Mouse (Mus musculus) CH12.LX (cell line): Measurements from ENCODE around the gene Ppard.

ENCODE experiments used
- BHLHE40 ChIP-seq: IDR thresholded peaks from 2 replicates; pipeline ENCODE4 v1.6.1; 2011; ENCODE audit warnings: mild to moderate bottlenecking, low read depth, low read length, improper control_type of control experiment
- CTCF ChIP-seq, 2 experiments: IDR thresholded peaks in 1 of 2; conservative IDR thresholded peaks in 1 of 2; 2 replicates each; pipeline ENCODE4 v1.5.1; 2011 to 2012; ENCODE audit warnings: low read depth in 2 of 2, low read length in 2 of 2, improper control_type of control experiment in 1 of 2, inconsistent platforms in 1 of 2, mild to moderate bottlenecking in 1 of 2, moderate library complexity in 1 of 2
- HCFC1 ChIP-seq: IDR thresholded peaks from 2 replicates; pipeline ENCODE4 v1.6.1; 2012; ENCODE audit warnings: low read depth, mild to moderate bottlenecking, inconsistent platforms, low read length, improper control_type of control experiment
- KAT2A ChIP-seq: IDR thresholded peaks from 2 replicates; pipeline ENCODE4 v1.6.1; 2012; ENCODE audit warnings: low read length, improper control_type of control experiment, inconsistent platforms; ENCODE audit not compliant: insufficient replicate concordance
- POLR2A ChIP-seq: IDR thresholded peaks from 2 replicates; pipeline ENCODE4 v1.6.1; 2011; ENCODE audit warnings: low read depth, mild to moderate bottlenecking, improper control_type of control experiment, low read length
- RCOR1 ChIP-seq: conservative IDR thresholded peaks from 2 replicates; pipeline ENCODE4 v1.6.1; 2012; ENCODE audit warnings: low read depth, mild to moderate bottlenecking, inconsistent platforms, low read length, improper control_type of control experiment
- SMC3 ChIP-seq: IDR thresholded peaks from 2 replicates; pipeline ENCODE4 v1.6.1; 2011; ENCODE audit warnings: low read depth, low read length, improper control_type of control experiment
- USF1 ChIP-seq: IDR thresholded peaks from 2 replicates; pipeline ENCODE4 v1.6.1; 2014; ENCODE audit warnings: low read depth, mild to moderate bottlenecking, inconsistent platforms, low read length, improper control_type of control experiment
- USF2 ChIP-seq: conservative IDR thresholded peaks from 2 replicates; pipeline ENCODE4 v1.6.1; 2011; ENCODE audit warnings: low read depth, low read length, improper control_type of control experiment

GRCm38 (mm10) chr17:28317725-28318124, 85.2 kb downstream of the Ppard start:
- TF ChIP-seq CTCF (conservative IDR thresholded peaks at IDR 0.05 in 1 of 2, IDR thresholded peaks at IDR 0.05 in 1 of 2; ENCODE audit: low read depth in 2 of 2, low read length in 2 of 2) (no peak), USF2 (no peak), SMC3 (no peak), RCOR1 (no peak), USF1 (no peak), KAT2A (no peak), POLR2A (no peak), HCFC1 (no peak), BHLHE40 (no peak)
